Mouse (Mus musculus): ENCODE measurements around the gene Bcat1.

The Bcat1 gene

DNA sequence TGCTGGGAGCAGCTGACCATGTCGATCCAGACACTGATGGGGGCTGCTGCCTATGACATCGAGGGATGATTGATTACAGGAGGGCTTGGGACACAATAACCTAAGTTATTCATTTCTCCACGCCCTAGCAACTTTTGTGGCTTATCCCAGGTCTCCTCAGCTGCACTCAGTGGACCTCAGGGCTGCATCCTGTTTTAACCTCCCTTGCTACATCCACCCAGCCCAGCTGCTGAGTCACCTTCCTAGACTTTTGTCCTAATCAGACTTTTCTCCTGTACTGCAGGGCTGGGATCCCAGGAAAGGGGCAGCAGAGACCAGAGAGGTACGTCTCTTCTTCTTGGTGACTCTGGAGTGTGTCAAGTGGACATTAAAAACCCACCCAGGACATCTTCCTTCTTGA lies 19.9 kb downstream of the Bcat1 start:
- DNase-seq (ENCODE audit: low spot score) = no peak

DNA sequence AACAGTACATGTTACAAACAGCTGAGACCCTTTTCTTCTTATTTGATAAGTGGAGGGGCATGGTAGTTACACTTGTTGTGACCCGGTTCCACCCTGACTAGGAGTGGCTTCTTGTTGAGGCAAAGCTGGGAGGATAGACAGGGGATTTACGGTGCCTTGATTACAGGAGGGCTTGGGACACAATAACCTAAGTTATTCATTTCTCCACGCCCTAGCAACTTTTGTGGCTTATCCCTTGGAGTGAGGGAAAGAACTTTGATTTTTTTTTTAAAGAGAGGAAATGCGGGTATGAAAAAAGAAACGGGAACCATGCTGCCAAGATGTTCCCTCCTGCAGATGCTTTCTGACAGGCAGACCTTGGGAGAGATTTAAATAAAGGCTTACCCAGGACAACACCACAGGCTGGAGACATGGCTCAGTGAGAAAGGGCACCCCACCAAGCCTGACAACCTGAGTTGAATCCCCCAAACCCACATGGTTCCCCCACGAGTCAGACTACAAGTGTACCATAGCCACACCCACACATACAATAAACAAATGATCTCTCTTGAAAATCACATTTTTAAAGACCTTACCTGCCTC lies 20.6 kb downstream of the Bcat1 start:
- no peak for DNase-seq (ENCODE audit: low spot score)

DNA sequence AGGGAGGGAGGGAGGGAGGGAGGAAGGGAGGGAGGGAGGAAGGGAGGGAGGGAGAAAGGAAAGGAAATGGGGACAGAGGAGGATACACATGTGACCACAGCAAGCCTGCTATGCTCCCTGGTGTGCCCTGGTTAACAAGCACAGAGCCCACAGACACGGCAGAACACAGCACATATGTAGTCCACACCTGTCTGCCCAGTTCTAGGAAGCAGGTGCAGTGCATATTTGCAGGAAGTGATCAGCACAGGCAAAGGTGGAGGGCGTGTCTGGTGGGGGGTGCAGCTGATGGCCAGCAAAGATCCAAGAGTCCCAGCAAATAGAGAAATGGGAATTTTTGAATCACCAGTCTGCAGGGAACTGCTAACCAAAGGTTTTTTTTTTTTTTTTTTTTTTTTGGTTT lies 23.3 kb downstream of the Bcat1 start:
- DNase-seq (ENCODE audit: low spot score) = no peak

DNA sequence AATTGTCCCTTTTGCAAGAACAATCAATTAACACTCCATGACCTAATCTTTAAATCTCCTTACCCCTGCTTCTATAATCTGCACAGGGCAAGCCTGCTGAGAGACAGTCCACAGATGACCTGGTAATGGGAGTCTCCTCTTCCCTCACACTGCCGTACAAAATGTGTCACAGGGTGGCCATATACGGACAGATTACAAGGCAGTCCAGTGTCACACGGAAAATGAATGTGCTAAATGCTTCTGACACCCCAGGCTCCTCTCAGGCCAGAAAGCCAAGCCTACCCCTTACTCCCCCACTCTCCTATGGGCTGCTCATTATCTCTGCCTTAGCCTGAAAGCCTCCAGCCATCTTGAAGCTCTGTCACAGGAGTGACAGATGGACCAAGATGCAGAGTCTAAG lies 25.1 kb downstream of the Bcat1 start:
- no peak for DNase-seq (ENCODE audit: low spot score)

DNA sequence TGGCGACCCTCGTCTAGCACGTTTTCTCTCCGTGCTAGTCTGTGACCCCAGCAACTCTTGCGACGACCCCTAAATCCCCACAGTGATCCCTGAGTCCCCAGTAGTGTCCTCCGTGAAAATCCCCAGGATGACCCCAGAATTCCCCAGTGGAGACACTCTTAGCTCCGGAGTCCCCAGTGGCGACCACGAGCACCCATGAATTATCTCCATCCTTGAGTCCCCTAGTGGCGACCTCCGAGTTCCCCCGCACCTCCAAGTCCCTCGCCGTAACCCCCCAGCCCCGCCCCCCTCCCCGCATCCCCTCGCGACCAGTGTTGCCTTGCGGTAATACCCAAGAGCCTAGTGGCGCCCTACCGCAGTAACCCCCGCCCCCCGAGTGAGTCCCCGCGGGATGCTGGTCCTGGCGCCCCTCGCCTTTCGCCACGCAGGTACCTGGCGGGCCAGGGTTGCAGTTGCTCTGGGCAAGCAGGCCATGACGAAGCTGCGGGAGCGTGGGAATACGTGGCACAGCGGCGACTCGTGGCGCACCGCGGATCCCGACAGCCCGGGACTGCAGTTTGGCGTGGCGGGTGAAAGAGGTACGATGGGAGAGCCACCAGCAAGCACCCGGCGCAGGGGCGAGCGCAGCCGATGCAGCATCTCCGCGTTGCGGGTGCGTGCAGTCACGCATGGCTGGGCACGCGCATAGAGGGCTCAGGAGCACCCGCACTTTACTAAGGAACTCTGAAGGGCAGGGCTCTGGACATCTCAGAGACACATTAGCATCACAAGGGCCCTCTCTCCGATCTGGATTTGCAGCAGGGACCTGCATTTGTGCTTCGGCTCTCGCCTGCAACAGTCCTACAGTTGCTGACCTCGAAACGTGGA lies 27.6 kb downstream of the Bcat1 start:
- DNase-seq (ENCODE audit: low spot score) = no peak

DNA sequence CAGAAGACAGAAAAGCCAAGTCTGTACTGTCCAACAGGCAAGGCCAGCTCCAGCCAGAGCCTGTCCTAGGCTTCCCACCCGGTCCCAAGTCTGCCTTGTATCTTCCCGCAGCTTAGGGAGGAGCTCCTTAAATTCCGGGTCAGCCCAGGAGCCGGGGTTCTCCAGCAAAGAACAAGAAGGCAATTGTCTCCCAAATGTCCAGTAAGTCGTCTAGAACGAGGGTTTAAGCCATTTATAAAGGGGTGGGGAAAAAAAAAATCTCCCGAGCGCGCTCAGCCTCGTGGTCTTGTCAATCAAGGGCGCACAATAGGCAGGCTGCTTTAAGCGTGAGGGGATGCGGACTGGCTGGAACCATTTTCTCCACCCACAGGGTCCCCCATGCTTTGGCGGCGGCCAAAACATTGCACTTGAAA lies 28.5 kb downstream of the Bcat1 start:
- no peak for DNase-seq (ENCODE audit: low spot score)

DNA sequence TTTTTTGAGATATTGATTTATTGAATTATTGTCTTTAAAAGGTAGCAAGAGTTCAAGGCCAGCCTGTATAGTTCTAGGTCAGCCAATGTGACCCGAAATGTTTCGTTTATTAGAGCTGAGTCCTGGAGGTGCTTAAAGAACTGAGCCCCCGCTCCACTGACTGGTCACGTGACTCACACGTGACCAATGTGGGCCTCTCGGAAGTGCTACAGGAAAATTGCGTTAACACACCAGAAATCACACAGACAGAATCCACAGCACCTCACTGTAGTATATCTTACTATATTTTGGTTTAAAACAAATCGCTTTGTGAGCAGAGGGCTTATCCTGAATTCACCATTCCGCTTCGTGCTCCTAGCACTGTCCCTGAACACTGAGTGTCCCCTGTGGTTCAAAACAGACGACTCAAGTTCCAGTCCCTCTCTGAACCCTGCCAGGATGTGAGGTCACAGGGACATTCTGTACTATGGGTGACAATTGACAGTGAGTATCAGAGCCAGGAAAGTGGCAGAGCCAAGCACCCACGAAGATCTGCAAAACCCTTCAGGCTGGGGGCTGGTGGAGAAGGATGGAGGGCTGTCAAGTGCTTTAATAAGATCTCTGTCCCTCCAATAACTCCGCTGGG lies 29.6 kb downstream of the Bcat1 start:
- no peak for DNase-seq (ENCODE audit: low spot score)

DNA sequence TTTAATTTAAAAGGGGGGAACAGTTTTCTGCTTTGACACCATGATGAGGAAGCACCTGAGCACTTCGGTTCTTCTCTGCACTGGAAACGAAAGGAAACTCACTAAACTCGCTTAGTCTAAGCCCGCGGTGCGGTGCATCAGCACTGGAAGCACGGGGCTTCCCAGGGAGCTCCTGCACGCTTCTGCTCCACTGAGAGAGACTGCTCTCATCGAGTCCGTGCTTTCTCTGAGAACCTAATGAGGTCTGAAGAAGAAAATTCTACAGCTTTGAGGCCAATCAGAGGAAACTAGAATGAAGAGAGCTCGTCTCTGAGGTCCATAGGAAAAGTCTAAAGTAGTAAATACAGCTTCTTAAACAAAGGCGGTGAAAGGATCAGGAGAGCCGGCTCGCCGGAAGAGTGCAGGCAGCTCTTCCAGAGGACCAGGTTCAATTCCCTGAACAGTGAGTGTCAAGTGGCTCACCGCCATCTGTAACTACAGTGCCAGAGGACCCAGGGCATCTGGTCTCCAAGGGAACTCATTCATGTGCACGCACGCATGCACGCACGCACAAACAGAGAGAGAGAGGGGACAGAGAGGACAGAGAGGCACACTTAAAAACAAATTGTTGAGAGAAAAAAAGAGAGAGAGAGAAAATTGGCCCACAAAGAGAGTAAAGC lies 30.9 kb downstream of the Bcat1 start:
- peak; percentile 1 for DNase-seq (ENCODE audit: low spot score)

DNA sequence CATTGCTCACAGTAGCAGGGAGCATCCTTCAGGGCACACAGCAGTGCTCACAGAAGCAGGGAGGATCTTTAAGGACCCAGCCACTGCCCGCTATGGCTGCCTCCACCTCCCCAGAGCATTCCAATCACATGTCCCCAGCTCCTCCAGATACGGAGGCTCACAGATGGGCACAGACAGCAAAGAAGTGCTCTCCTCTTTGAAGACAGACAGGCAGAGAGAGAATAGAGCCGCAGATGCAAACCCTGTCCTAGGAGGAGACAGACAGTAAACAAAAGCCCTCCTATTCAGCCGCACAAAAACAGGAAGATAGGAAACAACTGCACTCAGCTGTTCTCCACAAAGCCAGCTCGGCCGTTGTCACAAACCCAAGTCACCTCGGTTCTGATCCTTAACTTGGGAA lies 35.3 kb downstream of the Bcat1 start:
- DNase-seq (ENCODE audit: low spot score) = no peak

DNA sequence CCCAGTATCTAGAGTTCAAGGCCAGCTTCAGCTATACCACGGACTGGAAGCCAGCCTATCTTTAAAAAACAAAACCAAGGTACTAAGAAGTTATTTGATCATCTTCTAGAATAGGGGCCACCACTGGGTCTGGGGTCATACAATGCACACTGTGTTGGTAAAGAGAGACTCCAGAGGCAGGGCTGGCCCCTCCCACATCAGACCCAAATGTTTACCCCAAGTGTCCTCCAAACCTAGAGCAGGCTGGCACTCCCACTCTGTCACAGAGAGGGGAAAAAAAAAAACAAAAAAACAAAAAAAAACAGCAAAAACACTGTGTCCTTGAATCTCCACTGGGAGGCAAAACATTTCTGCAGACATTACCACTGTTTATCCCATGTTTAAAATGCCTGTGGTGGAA lies 38.4 kb downstream of the Bcat1 start:
- no peak for DNase-seq (ENCODE audit: low spot score)

DNA sequence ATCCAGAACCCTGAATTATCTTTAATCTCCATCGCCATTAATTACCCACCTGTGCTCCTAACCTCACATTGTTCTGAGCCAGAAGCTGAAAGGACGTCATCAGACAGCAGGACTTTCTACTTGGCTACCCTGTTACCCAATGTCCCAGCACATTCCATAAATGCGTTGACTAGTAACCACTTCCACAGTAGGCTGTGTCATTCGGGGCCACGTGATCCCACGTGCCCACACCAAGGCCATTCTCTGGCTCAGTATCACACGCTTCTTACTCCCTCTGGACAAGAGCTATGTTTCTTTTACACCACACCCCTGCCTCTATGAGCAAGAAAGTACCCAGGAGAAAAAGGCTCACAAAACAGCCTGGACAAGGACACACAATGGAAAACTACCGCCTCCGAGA lies 40.6 kb downstream of the Bcat1 start:
- no peak for DNase-seq (ENCODE audit: low spot score)

DNA sequence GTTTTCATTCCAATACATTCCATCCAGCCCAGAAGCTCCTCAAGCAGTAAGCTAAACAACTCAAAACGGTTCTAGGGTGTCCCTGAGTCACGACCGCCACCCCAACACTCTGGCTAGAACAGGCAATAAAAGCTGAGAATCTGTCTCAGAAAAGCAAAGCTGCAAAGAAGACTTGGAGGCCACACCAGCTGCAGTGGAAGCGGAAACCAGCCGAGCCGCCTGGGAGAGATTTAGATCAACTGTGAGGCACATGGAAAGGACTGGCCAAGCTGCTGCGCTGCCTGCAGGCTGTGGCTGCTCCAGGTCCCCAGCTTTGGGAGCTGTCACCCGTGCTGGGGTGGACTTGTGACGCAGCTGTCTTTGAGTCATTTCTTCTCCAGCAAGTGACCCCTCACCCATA lies 45.4 kb downstream of the Bcat1 start:
- DNase-seq (ENCODE audit: low spot score) = no peak

DNA sequence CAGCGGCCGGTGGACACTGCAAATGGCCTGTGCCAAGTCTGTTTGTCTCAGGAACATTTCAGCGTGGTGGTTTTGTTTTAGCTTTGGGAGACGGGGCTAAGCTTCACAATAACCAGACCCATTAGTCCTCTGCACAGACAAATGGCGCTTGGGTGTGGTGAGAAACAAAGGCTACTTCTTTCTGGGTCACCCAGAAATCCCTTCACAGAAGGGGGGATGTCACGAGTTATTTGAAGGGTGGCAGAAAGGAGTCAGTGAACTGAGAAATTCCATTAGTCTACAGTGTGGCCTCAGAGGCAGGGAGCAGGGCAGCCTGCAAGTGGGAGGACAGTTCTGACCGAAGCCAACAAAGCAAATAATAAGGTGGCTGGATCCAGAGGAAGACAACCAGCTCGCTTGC lies 52.0 kb downstream of the Bcat1 start:
- DNase-seq (ENCODE audit: low spot score) = no peak

DNA sequence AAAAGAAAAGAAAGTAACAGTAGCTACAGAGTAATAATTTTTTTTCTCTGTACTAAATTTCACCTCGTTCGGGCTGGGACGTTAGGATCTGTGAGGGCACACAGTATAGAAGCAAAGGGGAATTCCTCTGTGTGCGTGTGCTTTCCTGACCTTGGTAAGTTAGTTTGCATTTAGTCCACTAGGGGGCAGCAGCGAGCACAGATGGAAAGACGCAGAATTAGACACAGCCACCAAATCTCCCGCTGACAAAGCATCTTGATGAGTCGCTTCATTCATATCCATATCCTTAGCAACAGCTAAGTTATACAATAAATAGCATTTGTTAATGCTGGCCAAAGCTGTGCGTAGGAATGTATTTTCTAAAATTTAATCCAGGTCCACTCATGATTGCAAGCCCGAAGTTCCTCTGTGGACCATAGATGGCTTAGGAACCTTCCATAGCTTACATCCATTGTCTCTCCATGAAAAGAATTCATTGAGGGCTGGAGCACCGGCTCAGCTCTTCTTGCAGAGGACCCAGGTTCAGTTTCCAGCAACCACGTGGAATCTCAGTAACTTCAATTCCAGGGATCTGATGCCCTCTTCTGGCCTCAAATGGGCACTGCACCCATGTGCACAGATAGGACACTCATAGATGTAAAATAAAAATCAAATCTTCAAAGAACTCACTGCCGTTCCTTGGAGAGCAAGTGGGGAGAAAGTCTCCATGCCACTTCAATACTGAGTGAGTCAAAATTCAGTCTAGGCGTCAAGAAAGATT lies 52.8 kb downstream of the Bcat1 start:
- DNase-seq (ENCODE audit: low spot score) = no peak

DNA sequence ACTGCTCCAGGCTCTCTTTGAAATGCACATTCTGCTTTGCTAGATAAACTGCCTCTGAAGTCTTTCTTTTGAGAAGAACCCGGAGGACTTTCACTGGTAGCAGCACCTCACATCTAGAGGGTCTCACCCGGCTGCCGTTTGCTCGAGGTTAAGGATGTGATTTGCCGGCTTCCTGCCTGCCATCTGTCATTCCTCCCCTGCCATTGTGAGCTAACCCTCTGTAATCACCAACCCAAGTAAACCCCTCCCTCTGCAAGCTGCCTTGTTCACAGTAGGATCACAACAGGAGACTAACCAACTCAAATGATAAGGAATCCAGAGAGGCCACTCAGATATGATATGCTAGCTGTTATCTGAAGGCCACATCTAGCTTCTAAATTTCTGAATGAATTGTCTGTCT lies 53.6 kb downstream of the Bcat1 start:
- no peak for DNase-seq (ENCODE audit: low spot score)

DNA sequence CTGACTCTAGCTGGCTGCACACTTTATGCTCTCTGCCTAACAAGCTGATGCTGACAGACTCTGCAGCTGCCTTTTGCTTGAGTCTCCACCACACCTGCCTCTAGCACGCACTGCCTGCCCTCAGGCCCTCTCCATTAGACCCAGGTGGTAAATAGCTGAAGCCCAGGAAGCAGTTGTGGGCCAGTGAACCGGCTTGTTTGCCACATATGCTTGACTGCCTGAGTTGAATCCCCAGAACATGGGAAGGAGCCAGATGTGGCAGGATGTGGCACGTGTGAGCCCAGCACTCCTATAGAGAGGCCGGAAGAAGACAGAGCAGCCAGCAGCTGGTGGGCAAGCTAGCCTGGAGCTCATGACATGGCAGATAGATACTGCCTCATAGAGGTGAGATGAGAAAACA lies 55.4 kb downstream of the Bcat1 start:
- no peak for DNase-seq (ENCODE audit: low spot score)

DNA sequence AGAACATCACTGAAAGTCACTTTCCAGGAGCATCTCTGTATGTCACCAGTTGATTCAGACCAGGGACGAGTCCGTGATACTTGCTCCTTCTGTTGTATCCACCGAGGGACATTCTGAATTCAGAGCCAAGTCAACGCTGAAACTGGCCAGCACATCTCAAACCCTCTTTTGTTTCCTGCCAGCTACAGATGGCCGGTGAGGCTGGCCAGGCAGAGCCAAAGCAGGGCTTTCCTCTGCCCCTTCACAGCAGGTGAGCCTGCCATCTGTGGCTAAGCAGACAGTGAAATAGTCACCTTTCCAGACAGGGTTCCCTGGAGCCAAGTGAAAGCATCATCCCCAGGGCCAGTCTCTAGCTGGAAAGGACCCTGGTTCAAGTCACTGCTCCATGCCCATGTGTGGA lies 57.7 kb downstream of the Bcat1 start:
- DNase-seq (ENCODE audit: low spot score) = no peak

DNA sequence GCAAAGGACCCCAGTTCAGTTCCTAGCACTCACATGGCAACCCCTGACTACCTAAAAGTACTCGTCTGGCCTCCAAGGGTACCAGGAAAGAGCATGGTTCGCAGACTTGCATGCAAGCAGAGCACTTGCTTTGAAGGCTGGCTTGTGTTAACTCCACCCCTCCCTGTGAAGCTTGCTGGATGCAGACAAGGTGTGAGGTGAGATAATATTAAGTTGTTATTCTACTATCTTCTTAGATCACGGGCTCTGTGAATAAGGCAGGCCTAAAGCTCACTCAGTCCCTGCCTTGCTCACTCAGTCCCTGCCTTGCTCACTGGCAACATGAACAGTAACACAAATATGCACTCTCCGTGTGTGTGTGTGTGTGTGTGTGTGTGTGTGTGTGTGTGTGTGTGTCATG lies 58.5 kb downstream of the Bcat1 start:
- DNase-seq (ENCODE audit: low spot score) = no peak

DNA sequence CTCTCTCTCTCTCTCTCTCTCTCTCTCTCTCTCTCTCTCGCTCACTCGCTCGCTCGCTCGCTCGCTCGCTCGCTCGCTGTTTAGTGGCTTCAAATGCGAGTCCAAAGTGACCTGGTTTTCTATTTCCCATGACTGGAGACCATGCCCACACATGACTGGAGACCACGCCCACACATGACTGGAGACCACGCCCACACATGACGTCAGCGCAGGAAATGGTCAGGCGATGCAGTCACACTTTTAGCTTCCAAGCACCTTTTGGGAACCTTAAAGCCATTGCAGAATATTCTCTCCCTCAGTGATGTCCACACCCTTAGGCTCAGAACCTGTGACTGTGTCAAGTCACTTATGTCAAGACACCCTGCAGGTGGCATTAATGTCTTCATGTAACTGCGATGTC lies 59.3 kb downstream of the Bcat1 start:
- no peak for DNase-seq (ENCODE audit: low spot score)

DNA sequence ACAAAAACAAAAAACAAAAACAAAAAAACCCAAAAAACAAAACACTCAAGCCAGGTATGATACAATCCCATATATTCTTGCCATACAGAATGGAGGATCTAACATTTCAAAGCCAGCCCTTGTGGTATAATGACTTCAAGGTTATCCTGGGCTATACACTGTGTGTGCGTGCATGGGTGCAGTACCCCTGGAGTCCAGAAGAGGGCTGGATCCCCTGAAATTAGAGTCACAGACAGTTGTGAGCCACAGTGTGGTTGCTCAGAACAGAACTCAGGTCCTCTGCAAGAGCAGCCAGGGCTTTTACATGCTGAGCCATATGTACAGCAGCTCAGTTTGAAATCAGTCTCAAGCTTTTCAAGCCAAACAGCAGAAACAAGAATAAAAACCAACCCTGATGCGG lies 61.0 kb downstream of the Bcat1 start:
- no peak for DNase-seq (ENCODE audit: low spot score)

DNA sequence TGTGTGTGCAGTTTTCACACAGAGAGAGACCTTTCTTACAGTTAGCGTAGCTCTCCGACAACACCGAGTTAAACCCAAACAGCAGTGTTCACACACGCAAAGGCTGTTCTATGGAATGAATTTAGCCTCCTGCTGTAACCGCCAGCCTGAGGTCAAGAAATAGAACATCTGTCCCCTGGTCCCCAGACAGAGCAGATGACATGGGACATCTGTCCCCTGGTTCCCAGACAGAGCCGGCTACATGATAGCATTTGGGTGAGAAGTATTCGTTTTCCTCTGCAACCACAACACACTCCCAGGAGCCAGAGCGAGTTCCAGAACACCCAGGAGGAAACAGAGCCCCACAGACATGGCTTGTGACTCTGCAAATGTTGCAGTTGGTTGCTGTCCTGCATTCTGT lies 63.3 kb downstream of the Bcat1 start:
- DNase-seq (ENCODE audit: low spot score) = no peak

DNA sequence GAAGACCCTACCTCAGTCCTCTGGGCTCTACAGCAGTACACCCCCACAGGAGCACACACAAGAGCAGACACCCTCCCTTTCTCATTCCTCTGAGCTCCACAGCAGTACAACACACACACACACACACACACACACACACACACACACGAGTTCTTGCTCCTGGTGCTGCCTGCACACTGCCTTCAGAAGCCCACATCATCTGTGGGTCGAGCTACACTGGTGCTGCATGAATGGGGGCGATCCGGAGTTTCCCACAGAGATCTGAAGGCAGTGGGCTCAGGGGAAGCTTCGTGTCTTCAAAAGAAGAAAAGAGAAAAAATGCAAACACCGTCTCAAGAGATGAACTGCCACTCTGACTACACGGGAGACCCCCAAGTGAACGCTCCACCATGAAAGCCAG lies 64.8 kb downstream of the Bcat1 start:
- no peak for DNase-seq (ENCODE audit: low spot score)
